Mouse (Mus musculus) CD4-positive helper T cell, adult 2 months (primary cell): ENCODE results near the gene Mlxip.

Source experiments
- DNase-seq: peaks from one replicate; pipeline ENCODE4 v3.0.0-alpha.2; 2012; ENCODE audit warnings: low read depth, missing footprints, low spot score

The Mlxip gene

GRCm38 (mm10) chr5:123394303-123394956 is at the start of gene Mlxip:
Mlxip (plus strand) TSS chr5:123394798.
- DNase-seq = peak; percentile 94

DNA sequence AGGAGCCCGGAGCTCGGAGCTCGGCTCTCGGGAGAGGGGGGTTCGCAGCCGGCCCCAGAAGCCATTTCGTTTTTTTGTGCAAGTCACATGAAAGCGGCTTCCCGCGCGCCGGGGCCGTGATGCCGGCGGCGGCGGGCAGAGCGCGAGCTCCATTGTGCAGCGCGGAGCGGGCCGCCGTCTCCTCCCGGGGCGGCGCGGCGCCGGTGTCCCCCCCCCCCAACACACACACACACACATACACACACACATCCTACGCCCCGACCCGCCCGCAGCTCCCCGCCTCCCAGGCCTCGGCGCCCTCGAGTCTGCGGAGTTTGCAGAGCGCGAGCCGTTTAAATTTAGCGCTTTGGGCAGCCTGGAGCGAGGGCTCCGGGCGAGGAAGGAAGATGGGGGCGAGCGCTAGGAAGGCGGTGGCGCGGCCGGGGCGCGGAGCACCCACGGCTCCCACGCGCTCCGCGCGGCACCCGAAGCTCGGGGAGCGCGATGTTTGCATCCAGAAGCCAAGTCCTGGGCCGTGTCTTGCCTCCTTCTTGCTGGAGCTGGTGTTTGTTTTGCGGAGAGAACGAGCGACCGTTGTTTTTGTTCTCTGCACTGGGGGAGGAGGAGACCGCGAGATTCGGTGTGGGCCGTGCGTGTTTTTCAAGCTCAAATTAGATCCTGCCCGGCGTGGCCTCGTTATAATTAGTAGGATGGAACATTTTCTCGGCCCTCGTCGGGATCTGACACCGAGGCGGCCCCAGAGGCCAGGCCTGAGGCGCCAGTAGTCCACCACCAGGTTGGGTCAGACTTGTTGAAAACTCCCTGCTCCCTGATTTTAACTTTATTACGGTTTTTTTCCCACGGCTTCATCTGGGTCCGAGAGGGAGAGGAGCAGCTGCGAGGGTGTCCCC is 49.4 kb upstream of the Mlxip start:
- peak; percentile 77 for DNase-seq

DNA sequence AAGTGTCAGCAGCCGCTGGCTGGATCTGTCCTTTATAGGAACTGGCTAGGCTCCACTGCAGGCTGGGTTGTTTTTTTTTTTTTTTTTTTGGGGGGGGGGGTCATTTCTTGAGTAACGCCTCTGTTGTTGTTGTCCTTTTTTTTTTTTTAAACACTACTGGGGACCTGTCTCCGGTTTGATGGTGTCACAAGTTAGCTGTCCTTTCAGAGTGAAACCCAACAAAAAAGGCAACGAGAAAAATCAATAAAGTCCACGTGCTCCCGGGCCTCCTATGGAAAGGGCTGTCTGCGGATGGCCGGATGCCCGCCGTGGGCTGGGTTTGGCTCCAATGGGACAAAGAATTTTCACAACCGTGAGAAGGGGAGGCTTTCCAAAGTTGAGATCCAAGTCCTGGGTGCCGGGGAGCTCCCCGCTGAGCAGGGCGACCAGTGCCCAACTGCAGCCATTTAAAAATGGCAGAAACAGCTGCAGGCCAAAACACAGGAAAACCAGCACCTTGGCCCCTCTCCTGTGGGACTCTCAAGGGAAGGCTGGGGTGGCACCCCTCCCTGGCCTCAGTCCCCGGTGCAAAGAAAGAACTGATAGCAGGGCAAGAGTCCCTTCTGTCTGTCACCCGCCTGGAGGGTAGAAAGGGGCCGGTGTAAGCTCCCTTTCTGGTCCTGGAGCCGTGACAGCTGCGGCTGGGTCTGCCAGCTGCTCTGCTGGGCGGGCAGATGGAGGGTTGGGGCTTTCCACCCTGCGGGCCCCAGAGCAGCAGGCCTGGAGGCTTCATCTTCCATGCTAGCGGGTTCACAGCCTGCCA is 48.5 kb upstream of the Mlxip start:
- peak; percentile 34 for DNase-seq

GRCm38 (mm10) chr5:123346701-123347270 is 47.8 kb upstream of the Mlxip start:
- no peak for DNase-seq

GRCm38 (mm10) chr5:123347985-123348384 is 46.6 kb upstream of the Mlxip start:
- no peak for DNase-seq

DNA sequence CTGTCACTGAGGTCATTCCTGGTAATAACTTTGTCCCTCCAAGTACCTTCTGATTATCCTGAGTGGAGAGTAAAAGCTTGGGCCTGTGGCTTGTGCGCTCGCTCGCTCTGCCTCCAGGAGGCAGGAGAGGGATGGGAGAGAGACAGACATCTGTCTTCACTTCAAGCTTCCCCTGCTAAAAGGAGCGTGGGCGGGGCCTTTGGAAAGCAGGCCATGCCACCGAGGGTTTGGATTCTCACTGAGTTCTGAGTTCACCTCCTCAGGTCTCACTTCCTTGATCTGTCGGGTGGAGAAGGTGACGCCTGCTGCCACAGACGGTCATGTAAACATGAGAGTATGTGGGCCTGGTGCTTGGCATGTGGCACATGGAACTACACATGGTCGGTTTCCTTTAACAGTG is 44.2 kb upstream of the Mlxip start:
- no peak for DNase-seq

GRCm38 (mm10) chr5:123355918-123356317 is 38.7 kb upstream of the Mlxip start:
- no peak for DNase-seq

GRCm38 (mm10) chr5:123357253-123357652 is 37.3 kb upstream of the Mlxip start:
- no peak for DNase-seq

GRCm38 (mm10) chr5:123359431-123359830 is 35.2 kb upstream of the Mlxip start:
- no peak for DNase-seq

GRCm38 (mm10) chr5:123362911-123363310 is 31.7 kb upstream of the Mlxip start:
- no peak for DNase-seq

- no peak for DNase-seq
These were observed 30.2 kb upstream of the Mlxip start for GRCm38 (mm10) chr5:123364302-123364971.

GRCm38 (mm10) chr5:123368869-123369488 is 25.6 kb upstream of the Mlxip start:
- DNase-seq = peak; percentile 57

DNA sequence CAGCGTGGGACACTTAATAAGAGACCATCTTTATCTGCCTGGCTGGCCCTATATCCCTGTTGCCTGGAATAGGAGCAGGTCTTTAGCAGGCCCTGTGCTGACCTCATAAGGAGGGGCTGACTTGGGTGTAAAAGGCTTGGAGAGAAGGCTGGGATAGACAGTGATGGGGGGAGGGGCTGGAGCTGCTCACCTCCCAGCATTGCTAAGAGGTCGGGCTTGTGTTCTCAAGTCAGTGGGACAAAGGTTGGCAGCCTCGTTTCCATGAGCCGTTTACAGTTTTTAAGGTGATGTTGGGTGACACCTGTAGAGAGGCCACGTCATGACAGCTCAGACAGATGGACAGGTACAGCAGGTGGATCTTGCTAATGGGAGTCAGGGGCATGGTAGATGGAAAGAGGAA is 24.5 kb upstream of the Mlxip start:
- DNase-seq = no peak

GRCm38 (mm10) chr5:123375262-123375661 is 19.3 kb upstream of the Mlxip start:
- no peak for DNase-seq

DNA sequence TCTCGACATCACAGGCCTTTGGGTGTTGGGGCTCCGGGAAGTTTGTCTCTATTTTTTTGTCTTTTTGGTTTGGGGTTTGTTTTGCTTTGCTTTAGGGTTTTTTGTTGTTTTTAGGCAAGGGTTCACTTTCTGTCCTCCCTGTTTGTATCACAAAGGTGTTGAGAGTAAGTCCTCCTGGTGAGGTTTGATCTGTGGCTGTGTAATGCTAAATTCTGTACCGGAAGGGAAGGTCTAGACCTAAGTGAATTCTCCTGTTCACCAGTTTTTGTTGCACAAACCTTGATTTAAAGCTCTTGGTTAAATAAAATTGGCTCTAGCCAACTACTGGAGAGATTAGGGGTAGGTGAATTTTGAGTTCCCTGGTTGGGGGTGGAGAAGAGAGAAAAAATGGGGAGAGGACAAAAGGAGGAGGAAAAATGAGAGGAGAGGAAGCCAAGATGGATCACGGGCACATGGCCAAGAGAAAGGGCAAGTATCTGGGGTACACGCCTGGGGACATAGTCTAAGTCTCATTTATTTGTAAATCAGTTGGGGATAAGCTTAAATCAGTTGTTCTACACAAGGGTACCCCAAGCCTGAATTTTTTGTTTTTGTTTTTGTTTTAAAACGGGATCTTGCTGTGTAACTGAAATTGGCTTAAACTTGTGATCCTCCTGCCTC is 18.7 kb upstream of the Mlxip start:
- no peak for DNase-seq

DNA sequence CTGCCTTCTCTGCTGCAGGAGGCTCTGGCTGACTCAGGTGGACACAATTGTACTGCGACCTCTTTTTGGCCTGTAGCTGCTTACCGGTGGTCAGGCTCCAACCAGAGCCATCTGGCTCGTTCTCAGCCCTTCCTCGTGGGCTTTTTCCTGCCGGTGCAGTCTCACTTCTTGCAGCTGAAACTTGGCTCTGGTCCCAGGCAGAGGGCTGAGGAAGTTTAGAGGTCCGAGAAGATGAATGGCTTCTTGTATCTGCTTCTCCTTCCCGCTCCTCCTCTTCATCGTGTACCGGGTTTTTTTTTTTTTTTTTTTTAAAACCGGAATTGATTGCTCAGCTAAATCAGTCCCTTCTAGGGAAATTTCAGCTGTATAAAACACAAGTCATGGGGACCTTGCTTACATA is 18.0 kb upstream of the Mlxip start:
- no peak for DNase-seq

DNA sequence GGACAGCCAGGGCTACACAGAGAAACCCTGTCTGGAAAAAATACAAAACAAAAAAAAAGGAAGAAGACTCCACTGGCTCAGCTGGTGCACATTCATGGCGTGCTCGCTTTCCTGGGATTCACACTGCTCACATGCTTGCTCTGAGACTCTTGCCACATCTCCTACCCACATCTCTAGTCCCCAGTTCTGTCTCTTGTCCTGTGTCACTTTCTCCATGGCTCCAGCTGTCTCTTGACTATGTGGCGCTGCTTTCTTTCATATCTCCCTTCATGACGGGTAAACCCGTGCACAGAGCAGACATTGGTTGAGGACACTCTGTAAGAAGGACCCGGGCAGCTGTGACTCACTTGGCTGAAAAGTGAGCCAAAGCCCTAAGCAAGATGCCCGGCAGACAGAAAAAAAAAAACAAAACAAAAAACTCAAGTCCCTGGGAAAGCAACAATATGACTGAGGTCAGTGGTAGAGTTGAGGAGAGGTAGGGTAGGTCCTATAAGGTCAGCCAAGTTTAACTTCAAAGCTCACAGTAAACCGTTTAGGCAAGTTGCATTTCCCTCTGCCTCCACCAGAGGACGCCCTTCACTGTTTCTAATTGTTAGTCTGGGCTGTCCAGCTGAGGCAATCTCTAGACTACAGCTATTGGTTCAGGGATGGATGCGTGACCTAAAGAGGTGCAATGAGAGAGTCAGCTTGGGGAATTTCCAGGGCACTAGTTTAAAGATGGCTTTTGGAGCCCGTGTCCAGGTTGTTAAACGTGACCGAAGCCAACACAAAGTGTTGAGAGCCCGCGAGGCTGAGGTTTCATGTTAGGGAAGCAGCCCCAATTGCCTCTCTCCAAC is 17.3 kb upstream of the Mlxip start:
- peak; percentile 72 for DNase-seq

DNA sequence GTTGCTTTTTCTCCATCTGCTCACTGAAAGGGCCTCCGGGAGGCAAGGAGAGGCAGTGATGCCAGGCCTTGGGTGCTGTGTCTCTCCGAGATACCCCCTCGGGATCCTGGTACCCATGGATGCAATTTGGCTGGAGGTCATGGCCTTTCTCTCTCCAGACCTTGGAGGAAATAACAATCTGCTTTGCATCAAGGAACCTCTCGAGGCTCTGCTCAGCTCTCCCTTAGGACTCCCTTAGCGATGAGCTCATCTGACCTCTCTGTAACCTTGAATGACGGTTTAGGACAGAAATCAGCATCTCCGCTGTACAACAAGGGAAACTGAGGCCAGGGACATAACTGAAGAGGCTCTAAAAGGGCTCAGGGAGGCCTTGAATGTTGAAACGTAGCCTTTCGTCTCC is 15.9 kb upstream of the Mlxip start:
- DNase-seq = no peak

GRCm38 (mm10) chr5:123379504-123379931 is 15.1 kb upstream of the Mlxip start:
- no peak for DNase-seq
